Comparison of ENCODE assay signal across 23 mouse cellular contexts in the genomic region with DNA sequence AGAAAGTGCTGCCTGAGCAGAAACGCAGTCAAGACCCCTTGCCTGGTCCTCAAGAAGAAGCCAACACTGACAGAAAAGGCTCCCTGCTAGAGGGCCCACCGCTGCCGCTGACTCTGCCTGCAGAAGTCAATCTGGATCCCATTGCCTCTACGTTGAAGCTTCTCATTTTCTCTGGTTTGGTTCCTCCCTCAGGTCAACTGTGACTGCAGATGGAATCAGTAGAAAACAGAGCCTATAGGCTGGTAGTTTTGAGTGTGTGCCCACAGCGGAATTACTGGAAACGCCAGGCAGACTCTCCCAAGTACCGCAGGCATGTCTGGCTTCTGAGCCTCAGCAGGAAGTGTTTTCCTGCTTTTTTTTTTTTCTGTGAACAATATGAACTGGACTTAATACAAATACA.
A peak's percentile ranks its signal among the peaks of the same experiment; 100 is the strongest.
DNase-seq lines count a peak whose midpoint lies in the region; ATAC-seq and TF ChIP-seq lines count a peak whose summit lies in the region.
"Had no signal": no experiment of that assay in that cellular context is flagged by ENCODE, and none has a peak within 500 bp of the region (broad histone marks: within the 10 kb centered on the region; RNA-seq: fewer than 3 reads in every experiment).

No protein-coding gene starts in this region.

- intact Hi-C loops in heart, postnatal 36 days (cut with DNase I): no loop called here

- no peak overlapping the region for H3K4me3 ChIP-seq in cerebellum, adult 2 months (replicated peaks; ENCODE audit: insufficient read depth, low read depth, low read length)
- no peak overlapping the region for H3K4me3 ChIP-seq in heart, embryonic 16.5 days (ENCODE audit: low read length)
- H3K4me3 ChIP-seq: heart, embryonic 10.5 days; hindbrain, embryonic 12.5 days; limb, embryonic 12.5 days; lung, embryonic 15.5 days had no signal

- H3K4me2 ChIP-seq in heart, embryonic 16.5 days (ENCODE audit: low read depth, low read length): no peak overlapping the region
- H3K4me2 ChIP-seq: hindbrain, embryonic 12.5 days; limb, embryonic 12.5 days; liver, embryonic 11.5 days; lung, embryonic 15.5 days had no signal

- no peak overlapping the region for H3K27ac ChIP-seq in cerebellum, adult 2 months (ENCODE audit: insufficient read depth, low read length)
- peak overlapping the region; percentile 48 for H3K27ac ChIP-seq in heart, embryonic 16.5 days (ENCODE audit: low read length)
- H3K27ac ChIP-seq: heart, embryonic 10.5 days; hindbrain, embryonic 12.5 days; limb, embryonic 12.5 days; lung, embryonic 15.5 days had no signal

- H3K36me3 ChIP-seq in heart, embryonic 16.5 days (ENCODE audit: control insufficient read depth, insufficient read depth): no peaks in the 10 kb centered on the region
- H3K36me3 ChIP-seq: heart, embryonic 10.5 days; hindbrain, embryonic 12.5 days; limb, embryonic 12.5 days; lung, embryonic 15.5 days had no signal

- TF ChIP-seq CTCF in cerebellum, adult 2 months (IDR thresholded peaks at IDR 0.05; ENCODE audit: borderline replicate concordance, insufficient read depth, low read depth, low read length): no peak

- no peak for ATAC-seq in heart, embryonic 16.5 days (replicated peaks; ENCODE audit: extremely low read depth, insufficient read depth, low FRiP score)
- ATAC-seq in frontal cortex, adult (ENCODE audit: low TSS enrichment): no peak
- ATAC-seq: activated CD4-positive, CD25-positive, alpha-beta regulatory T cell, adult 4 months; forebrain, embryonic 16.5 days; intestine, embryonic 16.5 days had no signal

- no peak for TF ChIP-seq POLR2A in cerebellum, adult 2 months (IDR thresholded peaks at IDR 0.05; ENCODE audit: borderline replicate concordance, insufficient read depth, low read length)

- H3K27me3 ChIP-seq in cerebellum, adult 2 months (ENCODE audit: control insufficient read depth, insufficient read depth, low read length): no peaks in the 10 kb centered on the region
- H3K27me3 ChIP-seq in heart, embryonic 16.5 days (ENCODE audit: control insufficient read depth, insufficient read depth, low read length): no peaks in the 10 kb centered on the region
- H3K27me3 ChIP-seq: hindbrain, embryonic 12.5 days; limb, embryonic 12.5 days; lung, embryonic 15.5 days had no signal

- DNase-seq in cerebellum, postnatal 10 days: peak; percentile 15 to 27
- DNase-seq in cerebellum, adult 2 months: no peak
- no peak for DNase-seq in heart, postnatal 36 days
- DNase-seq in testis, postnatal 10 days (ENCODE audit: low spot score): peak; percentile 39
- DNase-seq in testis, postnatal 14 days (ENCODE audit: low spot score): no peak
- DNase-seq: adrenal gland, adult 2 months; cerebellum, adult 8-10 months; gastrocnemius, postnatal 25 days; kidney, adult 8-10 months; kidney, postnatal 10 days; layer of hippocampus, postnatal 36 days; midbrain, embryonic 14.5 days; thymus, postnatal 14 days had no signal

- no peak overlapping the region for H3K9ac ChIP-seq in heart, embryonic 16.5 days (ENCODE audit: low read length)
- H3K9ac ChIP-seq: hindbrain, embryonic 12.5 days; limb, embryonic 12.5 days; lung, embryonic 15.5 days had no signal

- H3K9me3 ChIP-seq in heart, embryonic 16.5 days (replicated peaks; ENCODE audit: control insufficient read depth, low read length): no peaks in the 10 kb centered on the region
- H3K9me3 ChIP-seq: heart, embryonic 10.5 days; hindbrain, embryonic 12.5 days; limb, embryonic 12.5 days; lung, embryonic 15.5 days had no signal

- H3K4me1 ChIP-seq in cerebellum, adult 2 months (ENCODE audit: control insufficient read depth, insufficient read depth, low read length): no peaks in the 10 kb centered on the region
- H3K4me1 ChIP-seq in heart, embryonic 16.5 days (ENCODE audit: control insufficient read depth, insufficient read depth, low read length): 0 out of 2 replicates have a peak, but pooled peaks cover 2% of the 10 kb centered on the region
- H3K4me1 ChIP-seq: heart, embryonic 10.5 days; hindbrain, embryonic 12.5 days had no signal

- 71% methylated on average over 7 of the region's 7 CpGs for WGBS in cerebellum, adult 2 months
- 52% methylated on average over 7 of the region's 7 CpGs for WGBS in heart, embryonic 16.5 days

Comparison
In these comparisons a context has a peak if more than half of its experiments do, and no peak if none do; other contexts are left out.
1. DNase-seq: peak in cerebellum, postnatal 10 days (2 of 2) and testis, postnatal 10 days (single experiment); none in cerebellum, adult 2 months (0 of 2), heart, postnatal 36 days (0 of 2) and testis, postnatal 14 days (single experiment).